Mouse (Mus musculus) forebrain, postnatal 0 days (tissue): ENCODE measurements at regions not wholly inside any gene's neighbourhood (a gene's known extent, or its start where the extent isn't known, plus 50 kb on each side); places are given as distances from the start of the nearest gene placed in this dataset.

Experiments
- ATAC-seq: fragments of 200-750 bp; cut with Nextera tagmentation; 2 replicates; pipeline ENCODE4 v1.8.0; 2017; ENCODE audit warnings: mild to moderate bottlenecking, moderate library complexity
- DNase-seq: peaks from one replicate; pipeline ENCODE4 v3.0.0-alpha.2; 2015
- H3K27ac ChIP-seq: fragments of 300-500 bp; sonication (generic); 2 replicates; pipeline ENCODE4 v1.5.1; 2014; ENCODE audit warnings: low read depth, mild to moderate bottlenecking, antibody characterized with exemption, low read length, moderate library complexity, mixed read lengths
- H3K27me3 ChIP-seq: fragments of 300-500 bp; sonication (generic); 2 replicates; pipeline ENCODE4 v1.6.1; 2014; ENCODE audit warnings: mild to moderate bottlenecking, low read length, mixed read lengths; ENCODE audit not compliant: insufficient read depth
- H3K36me3 ChIP-seq: fragments of 300-500 bp; sonication (generic); 2 replicates; pipeline ENCODE4 v1.6.1; 2014; ENCODE audit warnings: mild to moderate bottlenecking, moderate library complexity; ENCODE audit not compliant: insufficient read depth
- H3K4me1 ChIP-seq: fragments of 300-500 bp; sonication (generic); 2 replicates; pipeline ENCODE4 v1.6.1; 2014; ENCODE audit warnings: antibody characterized with exemption; ENCODE audit not compliant: insufficient read depth
- H3K4me2 ChIP-seq: fragments of 300-500 bp; sonication (generic); 2 replicates; pipeline ENCODE4 v1.6.1; 2014; ENCODE audit warnings: low read depth, mild to moderate bottlenecking, moderate library complexity
- H3K4me3 ChIP-seq: fragments of 300-500 bp; sonication (generic); 2 replicates; pipeline ENCODE4 v1.5.1; 2014; ENCODE audit warnings: low read depth, low read length, mixed read lengths
- H3K9ac ChIP-seq: fragments of 300-500 bp; sonication (generic); 2 replicates; pipeline ENCODE4 v1.6.1; 2014; ENCODE audit warnings: mild to moderate bottlenecking
- H3K9me3 ChIP-seq: fragments of 300-500 bp; sonication (generic); 2 replicates; pipeline ENCODE4 v1.6.1; 2016; ENCODE audit warnings: low read length
- CTCF ChIP-seq: sonication (generic); IDR thresholded peaks from 2 replicates; pipeline ENCODE4 v1.5.1; 2016; ENCODE audit warnings: antibody characterized with exemption, control low read depth, low read depth
- WGBS: fragments of 180-500 bp; shearing (Covaris S2); extraction: QIAGEN DNeasy Blood & Tissue Kit; methylation state at CpG from one replicate; pipeline ENCODE4 v1.1.7; 2014; 5-methylcytosine and 5-hydroxymethylcytosine counted together

DNA sequence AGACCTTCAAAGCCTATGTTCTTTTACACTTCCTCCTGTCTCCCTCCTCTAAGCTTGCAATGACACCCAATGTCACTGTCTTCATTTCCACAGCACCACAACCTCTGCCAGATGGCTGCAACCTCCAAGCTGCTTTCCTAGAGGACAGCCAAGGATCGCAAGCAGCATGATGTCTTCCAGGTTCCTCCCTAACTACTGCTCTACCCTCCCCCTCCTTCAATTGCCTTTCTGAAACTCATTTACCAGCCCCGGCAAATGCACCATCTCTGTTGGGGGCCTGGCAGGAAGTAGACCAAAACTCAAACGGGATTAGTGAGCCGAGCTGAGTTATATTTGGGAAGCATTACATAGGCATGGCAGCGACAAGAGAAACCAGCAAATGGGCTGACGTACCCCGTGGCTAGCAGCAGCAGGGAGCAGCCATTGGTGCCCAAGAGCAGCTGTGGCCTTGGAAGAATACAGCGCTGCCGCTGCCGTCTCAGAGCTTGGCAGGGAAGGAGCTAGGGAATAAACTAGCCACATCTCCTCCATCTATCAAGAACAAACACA is 185.6 kb upstream of the Suclg2 start:
- WGBS: 35% methylated on average over 10 of the region's 10 CpGs
- no peaks in the 10 kb centered on the region for H3K36me3 ChIP-seq
- no peaks in the 10 kb centered on the region for H3K27me3 ChIP-seq
- H3K4me2 ChIP-seq: no peak overlapping the region
- no peak overlapping the region for H3K27ac ChIP-seq
- no peak for ATAC-seq
- H3K9me3 ChIP-seq: no peaks in the 10 kb centered on the region
- H3K9ac ChIP-seq: no peak overlapping the region
- no peak overlapping the region for H3K4me3 ChIP-seq
- H3K4me1 ChIP-seq: no peaks in the 10 kb centered on the region
- DNase-seq: no peak
- no peak for TF ChIP-seq CTCF

DNA sequence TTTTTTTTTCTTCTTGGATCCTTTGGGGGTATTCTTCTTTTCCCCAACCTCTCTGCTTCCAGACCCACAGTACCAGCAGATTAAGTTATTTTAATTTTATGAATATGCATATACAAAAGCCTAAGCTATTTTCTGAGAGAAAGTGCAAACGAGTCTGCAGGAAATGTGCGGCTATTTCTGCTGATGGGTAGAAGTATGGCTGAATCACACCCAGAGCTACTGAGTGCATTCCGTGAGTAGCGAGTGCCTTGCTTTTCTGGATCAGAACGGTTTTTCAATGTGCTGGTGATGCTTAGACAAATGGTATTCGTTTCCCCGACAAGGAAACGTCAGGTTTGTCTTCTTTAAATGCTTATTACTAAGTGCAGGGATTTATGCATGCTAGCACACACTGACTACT is 186.5 kb upstream of the Suclg2 start:
- no peak for TF ChIP-seq CTCF
- ATAC-seq (no peak), DNase-seq (no peak)
- Histone ChIP-seq H3K4me1 (no peaks in the 10 kb centered on the region), H3K27ac (no peak overlapping the region), H3K36me3 (no peaks in the 10 kb centered on the region), H3K4me2 (no peak overlapping the region), H3K27me3 (no peaks in the 10 kb centered on the region), H3K9ac (no peak overlapping the region), H3K9me3 (no peaks in the 10 kb centered on the region), H3K4me3 (no peak overlapping the region)
- whole genome bisulfite sequencing: 73% methylated on average over 8 of the region's 8 CpGs

DNA sequence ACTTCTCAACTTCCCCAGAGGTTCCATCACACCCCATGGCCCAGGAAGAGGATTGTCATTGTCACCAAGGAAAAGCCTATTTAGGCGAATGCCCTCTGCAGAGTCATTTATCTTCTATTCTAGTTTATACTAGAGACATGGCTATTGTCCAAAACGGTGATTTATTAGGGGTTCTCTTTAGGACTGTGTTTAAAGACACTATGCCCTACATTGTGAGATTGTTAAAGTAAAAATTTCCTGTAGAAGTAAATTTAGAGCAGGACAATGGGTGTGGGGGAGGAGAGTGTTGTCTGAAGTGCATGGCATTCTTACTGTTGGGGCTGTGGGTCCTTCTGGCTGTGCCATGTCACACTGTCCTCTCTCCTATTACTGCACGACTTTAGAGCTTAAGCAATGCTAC is 191.2 kb upstream of the Fam19a1 start:
- Histone ChIP-seq H3K27ac (no peak overlapping the region), H3K36me3 (no peaks in the 10 kb centered on the region), H3K4me2 (no peak overlapping the region), H3K4me1 (no peaks in the 10 kb centered on the region), H3K4me3 (no peak overlapping the region), H3K9ac (no peak overlapping the region), H3K27me3 (no peaks in the 10 kb centered on the region), H3K9me3 (no peaks in the 10 kb centered on the region)
- no peak for TF ChIP-seq CTCF
- 76% methylated on average over 3 of the region's 3 CpGs for whole genome bisulfite sequencing
- DNase-seq: no peak
- ATAC-seq: no peak

DNA sequence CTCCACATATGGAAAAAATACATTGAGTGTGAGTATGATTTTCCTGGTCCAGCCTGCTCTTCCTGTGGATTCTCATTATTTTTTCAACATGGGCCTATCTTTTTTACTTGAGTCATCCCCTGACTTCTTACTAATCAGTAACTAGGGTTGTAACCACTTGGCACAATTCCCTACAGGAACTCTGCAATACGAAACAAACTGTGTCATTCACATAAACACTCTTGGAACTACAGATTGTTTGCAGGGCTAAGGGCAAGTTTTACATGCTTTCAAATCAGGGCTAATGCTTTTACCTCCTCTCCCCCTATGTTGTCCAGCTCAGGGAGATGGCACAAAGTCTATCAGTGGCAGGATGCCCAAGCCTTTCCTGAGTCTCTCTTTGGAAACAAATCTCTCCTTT is 178.4 kb upstream of the Fam19a1 start:
- Histone ChIP-seq H3K36me3 (no peaks in the 10 kb centered on the region), H3K4me1 (no peaks in the 10 kb centered on the region), H3K27me3 (no peaks in the 10 kb centered on the region), H3K9ac (no peak overlapping the region), H3K9me3 (no peaks in the 10 kb centered on the region), H3K4me2 (no peak overlapping the region), H3K27ac (no peak overlapping the region), H3K4me3 (no peak overlapping the region)
- 55% methylated on average over 1 of the region's 1 CpGs for WGBS
- no peak for TF ChIP-seq CTCF
- DNase-seq: no peak
- no peak for ATAC-seq

DNA sequence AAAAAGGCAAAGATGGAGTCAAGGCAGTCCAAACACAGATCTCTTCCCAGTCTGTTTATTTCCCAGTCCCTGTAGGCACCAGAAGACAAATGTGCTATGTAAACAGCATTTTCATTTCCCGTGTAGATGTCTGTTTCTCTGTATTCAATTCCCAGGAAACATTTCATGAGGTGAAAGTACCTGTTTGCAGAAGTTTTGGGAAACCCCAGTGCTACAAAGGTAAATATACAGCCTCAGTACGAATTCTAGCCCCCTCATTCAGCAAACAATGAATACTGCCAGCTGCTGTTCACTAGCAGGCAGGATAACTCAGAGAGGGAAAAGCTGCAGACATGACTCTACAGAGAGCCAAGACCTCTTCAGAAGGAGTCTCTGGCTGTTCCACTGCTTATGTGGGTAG is 176.4 kb upstream of the Fam19a1 start:
- Histone ChIP-seq H3K27ac (no peak overlapping the region), H3K36me3 (no peaks in the 10 kb centered on the region), H3K9ac (no peak overlapping the region), H3K9me3 (no peaks in the 10 kb centered on the region), H3K4me2 (no peak overlapping the region), H3K27me3 (no peaks in the 10 kb centered on the region), H3K4me1 (no peaks in the 10 kb centered on the region), H3K4me3 (no peak overlapping the region)
- 48% methylated on average over 2 of the region's 2 CpGs for WGBS
- no peak for TF ChIP-seq CTCF
- ATAC-seq (no peak), DNase-seq (no peak)

DNA sequence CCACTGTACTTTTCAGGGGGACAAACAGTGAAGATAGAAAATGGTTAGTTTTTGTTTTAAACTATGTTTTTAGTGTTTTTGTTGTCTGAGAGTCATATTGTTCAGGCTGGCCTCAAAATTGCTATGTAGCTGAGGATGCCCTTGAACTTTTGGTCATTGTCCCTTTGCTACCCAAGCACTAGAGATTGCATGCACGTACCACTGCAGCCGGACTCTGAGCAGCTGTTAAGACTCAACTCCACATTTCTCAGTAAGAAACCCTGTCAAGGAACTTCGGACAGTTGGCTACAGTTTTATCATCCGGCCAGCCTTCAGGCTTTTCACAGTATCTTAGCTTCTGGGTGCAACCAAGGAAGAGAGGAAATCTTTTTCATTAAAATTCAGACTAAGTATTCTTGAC is 173.9 kb upstream of the Fam19a1 start:
- no peak for TF ChIP-seq CTCF
- H3K4me3 ChIP-seq: no peak overlapping the region
- no peaks in the 10 kb centered on the region for H3K27me3 ChIP-seq
- no peaks in the 10 kb centered on the region for H3K9me3 ChIP-seq
- H3K9ac ChIP-seq: no peak overlapping the region
- DNase-seq (no peak), ATAC-seq (no peak)
- WGBS: 90% methylated on average over 4 of the region's 4 CpGs
- no peaks in the 10 kb centered on the region for H3K36me3 ChIP-seq
- no peak overlapping the region for H3K4me2 ChIP-seq
- H3K4me1 ChIP-seq: no peaks in the 10 kb centered on the region
- no peak overlapping the region for H3K27ac ChIP-seq

DNA sequence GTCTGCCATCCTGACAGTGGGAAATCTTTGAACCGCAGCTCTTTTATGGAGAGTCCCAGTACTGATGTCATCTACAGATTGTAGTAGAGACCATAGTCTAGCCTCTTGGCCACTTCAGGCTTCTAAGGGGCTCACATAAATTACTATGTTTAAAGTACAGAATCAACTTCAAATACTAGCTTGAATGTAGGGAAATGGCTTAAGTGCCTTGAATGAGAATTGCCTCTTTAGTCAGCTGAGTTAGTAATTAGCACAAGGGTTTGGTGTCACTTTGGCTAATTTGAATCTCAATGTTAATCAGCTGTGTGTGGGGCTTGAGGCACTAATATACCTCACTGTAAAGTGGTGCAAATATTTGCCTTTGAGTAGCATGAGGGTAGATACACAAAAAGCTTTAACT is 152.2 kb upstream of the Fam19a1 start:
- DNase-seq: no peak
- WGBS: 58% methylated on average over 1 of the region's 1 CpGs
- TF ChIP-seq CTCF: no peak

DNA sequence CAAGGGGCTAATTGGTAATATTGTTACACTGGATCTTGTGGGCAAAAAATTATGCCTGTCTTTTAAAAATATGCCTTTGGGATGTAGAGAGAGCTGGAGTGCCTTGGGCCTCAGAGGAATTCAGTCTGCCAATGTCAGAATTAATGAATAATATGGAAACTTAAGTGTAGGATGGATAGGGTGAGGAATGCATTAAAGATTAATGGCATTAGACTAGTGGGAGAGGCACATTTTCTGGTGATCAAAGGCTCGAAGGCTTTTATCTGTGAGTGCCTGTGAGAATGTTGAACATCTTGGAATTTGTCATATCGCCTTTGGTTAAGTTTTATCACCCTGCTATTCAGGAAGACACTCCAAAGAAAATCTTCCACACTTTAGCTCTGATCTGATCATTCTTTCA is 146.7 kb upstream of the Fam19a1 start:
- no peaks in the 10 kb centered on the region for H3K36me3 ChIP-seq
- no peaks in the 10 kb centered on the region for H3K9me3 ChIP-seq
- no peak for TF ChIP-seq CTCF
- no peak overlapping the region for H3K4me2 ChIP-seq
- H3K9ac ChIP-seq: no peak overlapping the region
- ATAC-seq: no peak
- H3K4me1 ChIP-seq: no peaks in the 10 kb centered on the region
- WGBS: 80% methylated on average over 2 of the region's 2 CpGs
- H3K4me3 ChIP-seq: no peak overlapping the region
- no peaks in the 10 kb centered on the region for H3K27me3 ChIP-seq
- H3K27ac ChIP-seq: no peak overlapping the region
- no peak for DNase-seq

More for the DNA sequence above, 152.2 kb upstream of the Fam19a1 start:
- Histone ChIP-seq H3K27me3 (no peaks in the 10 kb centered on the region), H3K4me1 (no peaks in the 10 kb centered on the region), H3K9ac (no peak overlapping the region), H3K9me3 (no peaks in the 10 kb centered on the region), H3K4me2 (no peak overlapping the region), H3K36me3 (no peaks in the 10 kb centered on the region), H3K4me3 (no peak overlapping the region), H3K27ac (no peak overlapping the region)
- no peak for ATAC-seq
